ENCODE assay signal across 12 mouse cellular contexts in genomic region chr8:70671615-70672324, GRCm38 (mm10). TPM values are rescaled to one million over a fixed set of nuclear protein-coding genes. Genes with fewer than 3 reads are reported as not detected.
DNase-seq lines count a peak whose midpoint lies in the region; ATAC-seq and TF ChIP-seq lines count a peak whose summit lies in the region.
"Had no signal": no experiment of that assay in that cellular context is flagged by ENCODE, and none has a peak within 500 bp of the region (broad histone marks: within the 10 kb centered on the region; RNA-seq: fewer than 3 reads in every experiment).

No protein-coding gene starts in this region.

- H3K36me3 ChIP-seq in kidney, postnatal 0 days (ENCODE audit: insufficient read depth, low read length): peaks cover 3% of the 10 kb centered on the region; the same call in 1 of the 2 replicates

- no peak for ATAC-seq in kidney, postnatal 0 days (replicated peaks; ENCODE audit: low FRiP score, low read depth)
- ATAC-seq: inflammation-experienced regulatory T-cells, adult 6 months had no signal

- no peak overlapping the region for H3K4me2 ChIP-seq in kidney, postnatal 0 days (ENCODE audit: low read length)

- no peak overlapping the region for H3K4me3 ChIP-seq in layer of hippocampus, adult 2 months
- no peak overlapping the region for H3K4me3 ChIP-seq in kidney, postnatal 0 days (replicated peaks; ENCODE audit: low read depth, low read length)

- no peak overlapping the region for H3K9ac ChIP-seq in kidney, postnatal 0 days (ENCODE audit: low read depth, low read length)

- no peak for TF ChIP-seq CTCF in layer of hippocampus, adult 2 months (conservative IDR thresholded peaks at IDR 0.05)
- no peak for TF ChIP-seq CTCF in kidney, postnatal 0 days (IDR thresholded peaks at IDR 0.05; ENCODE audit: low read depth)

- 60% methylated on average over 10 of the region's 10 CpGs for WGBS in kidney, postnatal 0 days

- H3K9me3 ChIP-seq in kidney, postnatal 0 days (replicated peaks; ENCODE audit: low read length): no peaks in the 10 kb centered on the region
- H3K9me3 ChIP-seq: megakaryocyte, embryonic 14.5 days had no signal

- no peak for DNase-seq in layer of hippocampus, adult 2 months (ENCODE audit: low spot score in 2 of 2)
- DNase-seq in layer of hippocampus, postnatal 36 days: no peak
- DNase-seq in heart, adult 18-20 months: peak; percentile 72 to 81
- DNase-seq in kidney, postnatal 0 days (ENCODE audit: low spot score): no peak
- peak; percentile 85 for DNase-seq in skeletal muscle tissue, adult 2 months (ENCODE audit: low read depth, low spot score)
- DNase-seq in adrenal gland, adult (ENCODE audit: inconsistent age in 2 of 2, low spot score in 1 of 2): no peak
- no peak for DNase-seq in adrenal gland, adult 18-20 months (ENCODE audit: low spot score in 2 of 2)
- no peak for DNase-seq in spleen, postnatal 36 days (ENCODE audit: low spot score in 2 of 2)

- H3K4me1 ChIP-seq in kidney, postnatal 0 days (replicated peaks; ENCODE audit: insufficient read depth, low read length): peaks cover 18% of the 10 kb centered on the region

- no peaks in the 10 kb centered on the region for H3K27me3 ChIP-seq in kidney, postnatal 0 days (ENCODE audit: insufficient read depth, low read length)
- H3K27me3 ChIP-seq: megakaryocyte, embryonic 14.5 days had no signal

- peak overlapping the region; percentile 92; the same call in 1 of the 2 replicates for H3K27ac ChIP-seq in layer of hippocampus, adult 2 months
- H3K27ac ChIP-seq in kidney, postnatal 0 days: peak overlapping the region; percentile 83; the same call in 1 of the 2 replicates

RNA-seq across cellular contexts. Expression of gene Lsm4, which starts 1.3 kb away (rescaled TPM):
- 10 to 100 TPM; 58.2 to 61.8 TPM for total RNA-seq in layer of hippocampus, adult 2 months (2021)
- 10 to 100 TPM; 60.3 to 68.5 TPM for total RNA-seq in layer of hippocampus, postnatal 36 days (2021)
- 10 to 100 TPM; 66.7 to 73.1 TPM for total RNA-seq in heart, adult 18-20 months (2021)
- polyA plus RNA-seq in kidney, postnatal 0 days (2015; fragmentation: Nextera tagmentation; extraction: Ambion mirVana): 243 and 281 TPM in 2 replicates
- 10 to 100 TPM; 73.2 to 75.9 TPM for total RNA-seq in adrenal gland, adult 18-20 months (2021)

RNA-seq across cellular contexts. Expression of gene Pgpep1, which starts 11.6 kb away (rescaled TPM):
- 10 to 100 TPM; 25.4 to 29.1 TPM for total RNA-seq in layer of hippocampus, adult 2 months (2021)
- total RNA-seq in layer of hippocampus, postnatal 36 days (2021): 10 to 100 TPM; 23.1 TPM
- total RNA-seq in heart, adult 18-20 months (2021): 10 to 100 TPM; 40.5 to 41.1 TPM
- polyA plus RNA-seq in kidney, postnatal 0 days (2015; fragmentation: Nextera tagmentation; extraction: Ambion mirVana): 84.2 and 87.5 TPM in 2 replicates
- total RNA-seq in adrenal gland, adult 18-20 months (2021): 100 to 1,000 TPM; 101 to 153 TPM

RNA-seq across cellular contexts. Expression of gene Jund, which starts 27.0 kb away (rescaled TPM):
- 100 to 1,000 TPM; 165 to 181 TPM for total RNA-seq in layer of hippocampus, adult 2 months (2021)
- total RNA-seq in layer of hippocampus, postnatal 36 days (2021): 100 to 1,000 TPM; 157 to 183 TPM
- total RNA-seq in heart, adult 18-20 months (2021): 100 to 1,000 TPM; 129 to 138 TPM
- polyA plus RNA-seq in kidney, postnatal 0 days (2015; fragmentation: Nextera tagmentation; extraction: Ambion mirVana): 72.4 and 98.1 TPM in 2 replicates
- 100 to 1,000 TPM; 228 to 252 TPM for total RNA-seq in adrenal gland, adult 18-20 months (2021)

RNA-seq across cellular contexts. Expression of gene Iqcn, which starts 31.5 kb away (rescaled TPM):
- total RNA-seq in layer of hippocampus, adult 2 months (2021): under 1 TPM; 0.07 to 0.08 TPM
- under 1 TPM; 0.08 to 0.10 TPM for total RNA-seq in layer of hippocampus, postnatal 36 days (2021)
- under 1 TPM in 1 of 2 experiments, not detected in 1; 0.05 TPM for total RNA-seq in heart, adult 18-20 months (2021)
- 0.03 and 0.05 TPM in 2 replicates for polyA plus RNA-seq in kidney, postnatal 0 days (2015; fragmentation: Nextera tagmentation; extraction: Ambion mirVana)
- total RNA-seq in adrenal gland, adult 18-20 months (2021): under 1 TPM in 1 of 2 experiments, not detected in 1; 0.10 TPM
- total RNA-seq: common myeloid progenitor, adult 5-6 weeks; MEL had no signal
- polyA plus RNA-seq: inflammation-experienced regulatory T-cells, adult 6 months had no signal

RNA-seq across cellular contexts. Expression of gene Gdf15, which starts 39.5 kb away (rescaled TPM):
- under 1 TPM in 1 of 2 experiments, not detected in 1; 0.25 TPM for total RNA-seq in layer of hippocampus, adult 2 months (2021)
- not detected for total RNA-seq in layer of hippocampus, postnatal 36 days (2021)
- total RNA-seq in heart, adult 18-20 months (2021): 1 to 10 TPM; 1.4 to 2.0 TPM
- 3.0 and 3.2 TPM in 2 replicates for polyA plus RNA-seq in kidney, postnatal 0 days (2015; fragmentation: Nextera tagmentation; extraction: Ambion mirVana)
- 1 to 10 TPM; 2.2 to 6.4 TPM for total RNA-seq in adrenal gland, adult 18-20 months (2021)
- total RNA-seq: common myeloid progenitor, adult 5-6 weeks had no signal
- polyA plus RNA-seq: inflammation-experienced regulatory T-cells, adult 6 months had no signal

Comparison
In these comparisons a context has a peak if more than half of its experiments do, and no peak if none do; other contexts are left out.
1. DNase-seq: peak in heart, adult 18-20 months (2 of 2) and skeletal muscle tissue, adult 2 months (single experiment); none in layer of hippocampus, adult 2 months (0 of 2), layer of hippocampus, postnatal 36 days (0 of 2), kidney, postnatal 0 days (single experiment), adrenal gland, adult (0 of 2), adrenal gland, adult 18-20 months (0 of 2) and spleen, postnatal 36 days (0 of 2).